Mouse (Mus musculus) left cerebral cortex, adult 11 months (tissue): ENCODE data around the gene Babam2.
A peak's percentile ranks its signal among the peaks of the same experiment; 100 is the strongest.

ENCODE experiments used
- DNase-seq: peaks from one replicate; pipeline ENCODE4 v3.0.0; 2022; ENCODE audit warnings: low spot score

The Babam2 gene

GRCm38 (mm10) chr5:31697644-31698296 lies at the start of gene Babam2:
TSS of gene Babam2 (plus strand) at chr5:31697684.
- DNase-seq, result peak; percentile 82

- no peak for DNase-seq
Observed at GRCm38 (mm10) chr5:31650518-31651288, 46.8 kb upstream of the Babam2 start.

GRCm38 (mm10) chr5:31655688-31656190 lies 41.7 kb upstream of the Babam2 start:
- DNase-seq, result no peak

GRCm38 (mm10) chr5:31666176-31666575 lies 31.3 kb upstream of the Babam2 start:
- DNase-seq, result no peak

DNA sequence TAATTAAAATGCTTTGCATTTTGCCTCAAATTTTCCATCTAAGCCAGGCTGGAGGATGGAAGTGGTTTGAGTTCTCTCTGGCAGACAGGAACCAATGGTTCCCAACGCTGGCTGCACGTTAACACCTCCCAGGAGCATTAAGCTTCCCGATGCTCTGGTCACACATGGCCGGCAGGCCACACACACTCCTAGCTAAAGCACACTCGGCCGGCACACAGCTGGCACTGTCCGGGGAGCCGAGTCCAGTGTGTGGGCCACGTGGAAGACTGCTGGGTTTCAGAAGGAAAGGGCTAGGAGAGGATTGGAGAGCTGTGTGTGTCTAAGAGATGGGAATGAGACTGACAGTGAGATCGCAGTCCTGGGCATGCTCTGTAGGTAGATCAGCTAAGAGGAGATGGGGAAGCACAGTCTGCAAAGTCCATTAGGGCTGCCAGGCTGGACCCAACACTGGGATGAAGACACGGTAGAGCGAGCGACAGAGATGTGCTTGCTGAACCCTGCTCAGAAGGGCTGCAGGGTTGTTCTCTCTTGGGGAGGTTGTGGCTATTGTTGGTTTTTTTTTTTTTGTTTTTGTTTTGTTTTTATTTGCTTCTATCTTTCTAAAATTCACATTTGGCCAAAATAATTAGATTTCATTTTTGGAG lies 29.0 kb upstream of the Babam2 start:
- DNase-seq, result no peak

GRCm38 (mm10) chr5:31669984-31670383 lies 27.5 kb upstream of the Babam2 start:
- DNase-seq, result no peak

GRCm38 (mm10) chr5:31671137-31671536 lies 26.3 kb upstream of the Babam2 start:
- DNase-seq, result no peak

GRCm38 (mm10) chr5:31673431-31673830 lies 24.1 kb upstream of the Babam2 start:
- DNase-seq, result no peak

DNA sequence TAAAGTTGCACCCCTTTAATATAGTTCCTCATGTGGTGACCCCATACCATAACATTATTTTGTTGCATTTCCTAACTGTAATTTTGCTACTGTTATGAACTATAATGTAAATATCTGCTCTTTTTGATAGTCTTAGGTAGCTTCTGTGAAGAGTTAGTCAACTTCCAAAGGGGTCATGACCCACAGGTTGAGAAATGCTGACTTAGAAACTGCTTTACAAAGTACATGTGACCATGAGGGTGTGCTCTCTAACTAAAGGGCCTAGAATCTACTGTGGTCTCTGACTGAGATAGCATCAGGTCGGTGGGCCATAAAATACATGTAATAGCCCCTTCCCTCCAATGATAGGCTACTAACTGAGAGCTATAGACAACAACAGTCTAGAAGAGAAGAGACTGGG lies 19.5 kb upstream of the Babam2 start:
- no peak for DNase-seq

- DNase-seq, result no peak
Observed at GRCm38 (mm10) chr5:31680183-31680582, 17.3 kb upstream of the Babam2 start.

- DNase-seq, result no peak
Observed at GRCm38 (mm10) chr5:31682305-31682704, 15.2 kb upstream of the Babam2 start.

- DNase-seq, result no peak
Observed at GRCm38 (mm10) chr5:31686040-31686439, 11.4 kb upstream of the Babam2 start.

DNA sequence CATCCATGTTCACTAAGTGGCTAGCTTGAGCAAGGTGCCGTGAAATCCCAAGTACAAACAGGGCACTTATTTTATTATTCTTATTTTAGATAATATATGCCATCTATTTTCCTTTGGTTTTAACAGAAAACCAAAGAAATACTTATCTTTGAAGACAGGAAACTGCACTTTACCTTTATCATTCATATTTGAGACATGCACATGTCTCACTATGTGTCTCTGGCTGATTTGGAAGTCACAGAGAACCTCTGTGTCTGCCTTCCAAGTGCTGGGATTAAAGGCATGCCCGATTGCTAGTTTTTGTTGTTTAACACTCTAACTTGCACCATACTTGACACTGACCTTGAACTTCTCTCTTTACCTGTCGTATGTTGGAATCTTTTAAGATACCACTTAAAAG lies 9.5 kb upstream of the Babam2 start:
- no peak for DNase-seq

- no peak for DNase-seq
Observed at GRCm38 (mm10) chr5:31693191-31693590, 4.3 kb upstream of the Babam2 start.

GRCm38 (mm10) chr5:31696971-31697643 lies 377 bp upstream of the Babam2 start, which contains the start of gene Rbks:
TSS of gene Rbks (minus strand) at chr5:31697627.
- no peak for DNase-seq

- DNase-seq, result peak; percentile 74
Observed at GRCm38 (mm10) chr5:31698297-31698726, 828 bp downstream of the Babam2 start.

DNA sequence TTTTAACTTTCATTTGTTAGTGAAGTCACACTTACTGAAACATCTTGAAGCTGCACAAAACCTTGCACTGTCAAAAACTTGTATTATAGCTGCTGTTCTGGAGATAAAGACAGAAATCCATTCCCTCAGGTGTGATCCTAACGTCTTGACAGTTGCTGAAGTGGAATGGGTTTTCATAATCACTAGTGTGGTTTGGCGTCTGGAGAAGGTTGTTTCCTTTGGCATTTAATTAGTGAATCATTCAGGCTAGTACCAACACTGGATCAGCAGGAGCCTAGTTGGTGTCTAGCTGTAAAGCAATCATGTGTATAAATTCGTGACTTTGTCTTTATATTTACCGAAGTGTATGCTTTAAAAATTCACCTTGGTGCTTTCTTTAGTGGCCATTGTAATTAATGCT lies 1.4 kb downstream of the Babam2 start:
- no peak for DNase-seq

- no peak for DNase-seq
Observed at GRCm38 (mm10) chr5:31699397-31699796, 1.9 kb downstream of the Babam2 start.

- DNase-seq, result peak; percentile 65
Observed at GRCm38 (mm10) chr5:31704971-31705370, 7.5 kb downstream of the Babam2 start.

GRCm38 (mm10) chr5:31706826-31707225 lies 9.3 kb downstream of the Babam2 start:
- no peak for DNase-seq

DNA sequence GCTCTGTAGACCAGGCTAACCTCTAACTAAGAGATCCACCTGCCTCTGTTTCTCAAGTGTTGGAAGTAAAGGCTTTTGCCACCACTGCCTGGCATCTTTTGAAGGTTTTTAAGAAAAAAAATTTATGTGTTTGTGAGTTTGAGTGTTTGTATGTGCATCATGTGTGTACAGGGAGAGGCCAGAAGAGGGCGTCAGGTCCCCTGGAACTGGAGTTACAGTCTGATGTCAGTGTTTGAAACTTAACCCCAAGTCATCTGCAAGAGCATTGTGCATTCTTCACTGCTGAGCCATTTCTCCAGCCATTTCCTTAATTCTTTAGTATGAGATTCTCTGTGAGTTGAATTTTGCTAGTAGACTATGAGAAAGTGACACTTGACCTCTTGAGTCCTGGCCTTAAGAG lies 11.9 kb downstream of the Babam2 start:
- DNase-seq, result no peak

- no peak for DNase-seq
Observed at GRCm38 (mm10) chr5:31713280-31713711, 15.8 kb downstream of the Babam2 start.
